Mouse (Mus musculus): Measurements from ENCODE around the gene Soat1. TPM values are rescaled to one million over a fixed set of nuclear protein-coding genes. Genes with fewer than 3 reads are reported as not detected.

Gene Soat1
- total and polyA plus RNA-seq, 2 experiments from 2014 or later: 16.2 to 35.8 TPM

GRCm38 (mm10) chr1:156449691-156450090 is 24.4 kb downstream of the Soat1 start:
- WGBS: 73% methylated on average over 17 of the region's 17 CpGs
- H3K4me2 ChIP-seq (ENCODE audit: low read depth, low read length): no peak overlapping the region

DNA sequence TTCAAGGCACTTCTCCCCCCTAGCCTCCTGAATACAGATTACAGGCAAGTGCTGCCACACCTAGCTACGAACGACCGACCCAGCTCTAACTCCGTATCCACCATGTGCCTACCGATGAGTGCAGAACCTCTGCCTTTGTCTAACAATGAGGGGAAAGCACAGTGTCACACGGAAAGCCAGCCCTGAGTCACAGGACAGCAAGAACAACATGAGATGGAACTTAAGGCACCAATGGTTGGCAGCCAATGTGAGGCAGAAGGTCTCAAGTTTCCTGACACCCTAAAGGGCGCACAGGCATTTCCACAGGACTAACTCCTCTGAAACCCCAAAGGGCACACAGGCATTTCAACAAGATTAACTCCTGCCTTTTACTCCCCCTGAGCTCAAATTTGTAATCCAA is 25.0 kb downstream of the Soat1 start:
- ATAC-seq: no peak
- Histone ChIP-seq H3K4me3 (ENCODE audit: low read length) (no peak overlapping the region), H3K36me3 (ENCODE audit: insufficient read depth, low read length) (no peaks in the 10 kb centered on the region), H3K4me1 (ENCODE audit: insufficient read depth, low read length) (no peaks in the 10 kb centered on the region), H3K4me2 (ENCODE audit: low read depth, low read length) (no peak overlapping the region), H3K9ac (replicated peaks; ENCODE audit: low read length) (no peak overlapping the region), H3K9me3 (ENCODE audit: low read length) (no peaks in the 10 kb centered on the region), H3K27me3 (ENCODE audit: insufficient read depth, low read length) (no peaks in the 10 kb centered on the region), H3K27ac (no peak overlapping the region)
- no peak for DNase-seq (ENCODE audit: low spot score)
- 89% methylated on average over 7 of the region's 7 CpGs for WGBS
- no peak for TF ChIP-seq CTCF (IDR thresholded peaks at IDR 0.05; ENCODE audit: low read depth)

More at GRCm38 (mm10) chr1:156449691-156450090, 24.4 kb downstream of the Soat1 start:
- H3K9ac ChIP-seq (replicated peaks; ENCODE audit: low read length): no peak overlapping the region
- H3K27ac ChIP-seq: no peak overlapping the region
- DNase-seq (ENCODE audit: low spot score) (no peak), ATAC-seq (no peak)
- no peak overlapping the region for H3K4me3 ChIP-seq (ENCODE audit: low read length)
- no peaks in the 10 kb centered on the region for H3K4me1 ChIP-seq (ENCODE audit: insufficient read depth, low read length)
- no peak for TF ChIP-seq CTCF (IDR thresholded peaks at IDR 0.05; ENCODE audit: low read depth)
- H3K36me3 ChIP-seq (ENCODE audit: insufficient read depth, low read length): no peaks in the 10 kb centered on the region
- H3K27me3 ChIP-seq (ENCODE audit: insufficient read depth, low read length): no peaks in the 10 kb centered on the region
- no peaks in the 10 kb centered on the region for H3K9me3 ChIP-seq (ENCODE audit: low read length)

- H3K9ac ChIP-seq (replicated peaks; ENCODE audit: low read length): no peak overlapping the region
- no peak for DNase-seq (ENCODE audit: low spot score)
- no peaks in the 10 kb centered on the region for H3K9me3 ChIP-seq (ENCODE audit: low read length)
- no peak for TF ChIP-seq CTCF (IDR thresholded peaks at IDR 0.05; ENCODE audit: low read depth)
- no peak overlapping the region for H3K4me3 ChIP-seq (ENCODE audit: low read length)
- ATAC-seq: no peak
- H3K4me1 ChIP-seq (ENCODE audit: insufficient read depth, low read length): no peaks in the 10 kb centered on the region
- no peak overlapping the region for H3K4me2 ChIP-seq (ENCODE audit: low read depth, low read length)
- H3K27ac ChIP-seq: no peak overlapping the region
- H3K36me3 ChIP-seq (ENCODE audit: insufficient read depth, low read length): no peaks in the 10 kb centered on the region
- WGBS: 77% methylated on average over 1 of the region's 1 CpGs
- H3K27me3 ChIP-seq (ENCODE audit: insufficient read depth, low read length): no peaks in the 10 kb centered on the region
Observed at GRCm38 (mm10) chr1:156445049-156445448, 29.1 kb downstream of the Soat1 start.

GRCm38 (mm10) chr1:156442776-156443175 is 31.4 kb downstream of the Soat1 start:
- Histone ChIP-seq H3K36me3 (ENCODE audit: insufficient read depth, low read length) (no peaks in the 10 kb centered on the region), H3K9me3 (ENCODE audit: low read length) (no peaks in the 10 kb centered on the region), H3K27ac (no peak overlapping the region), H3K9ac (replicated peaks; ENCODE audit: low read length) (no peak overlapping the region), H3K4me3 (ENCODE audit: low read length) (no peak overlapping the region), H3K4me2 (ENCODE audit: low read depth, low read length) (no peak overlapping the region), H3K4me1 (ENCODE audit: insufficient read depth, low read length) (no peaks in the 10 kb centered on the region), H3K27me3 (ENCODE audit: insufficient read depth, low read length) (no peaks in the 10 kb centered on the region)
- TF ChIP-seq CTCF (IDR thresholded peaks at IDR 0.05; ENCODE audit: low read depth): no peak
- no peak for DNase-seq (ENCODE audit: low spot score)
- 86% methylated on average over 6 of the region's 6 CpGs for WGBS
- no peak for ATAC-seq

GRCm38 (mm10) chr1:156442266-156442665 is 31.9 kb downstream of the Soat1 start:
- no peak for TF ChIP-seq CTCF (IDR thresholded peaks at IDR 0.05; ENCODE audit: low read depth)

GRCm38 (mm10) chr1:156437726-156438125 is 36.4 kb downstream of the Soat1 start:
- DNase-seq (ENCODE audit: low spot score): no peak
- no peak for ATAC-seq
- H3K36me3 ChIP-seq (ENCODE audit: insufficient read depth, low read length): no peaks in the 10 kb centered on the region; the same call in 1 of the 2 replicates
- no peak for TF ChIP-seq CTCF (IDR thresholded peaks at IDR 0.05; ENCODE audit: low read depth)
- H3K9ac ChIP-seq (replicated peaks; ENCODE audit: low read length): no peak overlapping the region
- no peaks in the 10 kb centered on the region for H3K4me1 ChIP-seq (ENCODE audit: insufficient read depth, low read length)
- 93% methylated on average over 5 of the region's 5 CpGs for WGBS
- H3K27ac ChIP-seq: no peak overlapping the region
- no peak overlapping the region for H3K4me3 ChIP-seq (ENCODE audit: low read length)
- H3K27me3 ChIP-seq (ENCODE audit: insufficient read depth, low read length): no peaks in the 10 kb centered on the region
- H3K4me2 ChIP-seq (ENCODE audit: low read depth, low read length): no peak overlapping the region
- no peaks in the 10 kb centered on the region for H3K9me3 ChIP-seq (ENCODE audit: low read length)

More at GRCm38 (mm10) chr1:156442266-156442665, 31.9 kb downstream of the Soat1 start:
- H3K27me3 ChIP-seq (ENCODE audit: insufficient read depth, low read length): no peaks in the 10 kb centered on the region
- DNase-seq (ENCODE audit: low spot score) (no peak), ATAC-seq (no peak)
- 95% methylated on average over 12 of the region's 12 CpGs for WGBS
- no peaks in the 10 kb centered on the region for H3K4me1 ChIP-seq (ENCODE audit: insufficient read depth, low read length)
- no peak overlapping the region for H3K4me3 ChIP-seq (ENCODE audit: low read length)
- H3K27ac ChIP-seq: no peak overlapping the region
- no peaks in the 10 kb centered on the region for H3K36me3 ChIP-seq (ENCODE audit: insufficient read depth, low read length)
- H3K4me2 ChIP-seq (ENCODE audit: low read depth, low read length): no peak overlapping the region
- H3K9me3 ChIP-seq (ENCODE audit: low read length): no peaks in the 10 kb centered on the region
- no peak overlapping the region for H3K9ac ChIP-seq (replicated peaks; ENCODE audit: low read length)

- no peak overlapping the region for H3K4me2 ChIP-seq (ENCODE audit: low read depth, low read length)
- no peak overlapping the region for H3K9ac ChIP-seq (replicated peaks; ENCODE audit: low read length)
- DNase-seq (ENCODE audit: low spot score) (no peak), ATAC-seq (no peak)
- H3K4me1 ChIP-seq (ENCODE audit: insufficient read depth, low read length): no peaks in the 10 kb centered on the region
- H3K4me3 ChIP-seq (ENCODE audit: low read length): no peak overlapping the region
- no peak overlapping the region for H3K27ac ChIP-seq
- 94% methylated on average over 8 of the region's 8 CpGs for WGBS
- TF ChIP-seq CTCF (IDR thresholded peaks at IDR 0.05; ENCODE audit: low read depth): no peak
- H3K27me3 ChIP-seq (ENCODE audit: insufficient read depth, low read length): no peaks in the 10 kb centered on the region
- no peaks in the 10 kb centered on the region for H3K9me3 ChIP-seq (ENCODE audit: low read length)
- no peaks in the 10 kb centered on the region; the same call in 1 of the 2 replicates for H3K36me3 ChIP-seq (ENCODE audit: insufficient read depth, low read length)
Observed at GRCm38 (mm10) chr1:156437016-156437708, 37.0 kb downstream of the Soat1 start.
